Mouse (Mus musculus): ENCODE data around the gene Tmem159.

Gene Tmem159

DNA sequence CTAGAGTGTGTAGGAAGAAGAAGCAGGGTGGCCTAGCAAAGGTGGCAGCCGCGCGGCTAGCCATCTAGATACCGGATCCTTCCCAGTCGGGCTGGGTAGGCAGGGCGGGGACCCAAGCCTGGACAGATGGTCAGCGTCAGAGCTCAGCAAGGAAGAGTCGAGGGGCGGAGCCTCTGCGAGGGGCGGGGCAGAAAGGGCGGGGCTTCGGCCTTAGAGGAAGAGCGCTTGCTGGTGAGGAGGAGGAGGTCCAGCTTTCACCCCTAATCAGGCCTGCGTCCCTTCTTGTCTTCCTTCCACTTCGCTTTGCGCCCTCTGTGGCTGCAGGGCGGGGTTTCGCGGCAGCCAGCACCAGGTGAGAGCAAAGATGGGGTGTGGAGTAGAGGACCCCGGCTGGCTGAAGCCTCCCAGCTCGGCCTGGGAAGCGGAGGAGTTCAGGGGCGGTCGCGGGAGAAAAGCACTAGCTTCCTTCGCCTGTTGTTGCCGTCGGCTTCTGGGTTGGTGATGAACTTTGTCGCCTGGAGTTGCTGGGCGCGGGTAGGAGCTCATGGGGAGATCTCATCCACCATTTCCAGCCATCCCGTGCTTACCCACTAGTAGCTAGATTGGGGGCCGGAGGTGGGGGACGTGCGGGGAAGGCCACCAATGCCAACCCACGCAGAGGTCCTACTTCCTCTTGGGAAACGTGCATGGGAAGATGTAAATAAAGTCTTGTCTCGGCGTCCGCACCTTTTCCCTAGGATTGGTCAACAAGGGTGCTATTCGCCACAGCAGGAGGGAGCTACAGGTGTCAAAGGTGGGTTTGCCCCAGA lies at the start of gene Tmem159:
Gene Tmem159 (plus strand): TSS at position 190 of the 809 bp plus-strand sequence.
- peak; percentile 21; the same call in 1 of the 2 replicates for TF ChIP-seq GATA4 (IDR thresholded peaks at IDR 0.05; ENCODE audit: insufficient replicate concordance, low read length)

DNA sequence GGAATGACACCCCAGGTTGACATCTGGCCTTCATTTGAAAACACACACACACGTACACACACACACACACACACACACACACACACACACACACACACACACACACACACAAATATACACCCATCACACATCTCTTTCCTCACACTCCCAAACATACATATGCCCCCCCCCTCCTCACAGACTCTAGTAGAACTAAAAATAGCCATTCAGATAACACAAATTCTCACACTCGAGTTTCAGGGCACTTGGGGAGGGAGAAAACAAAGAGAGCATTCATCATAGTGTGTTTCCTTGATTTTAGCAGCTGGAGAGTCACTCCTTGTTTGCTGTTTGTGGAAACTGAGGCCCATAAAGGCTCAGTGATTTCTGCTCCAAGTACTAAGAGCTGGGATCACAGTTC lies 48.1 kb upstream of the Tmem159 start:
- TF ChIP-seq GATA4 (IDR thresholded peaks at IDR 0.05; ENCODE audit: insufficient replicate concordance, low read length) = no peak

DNA sequence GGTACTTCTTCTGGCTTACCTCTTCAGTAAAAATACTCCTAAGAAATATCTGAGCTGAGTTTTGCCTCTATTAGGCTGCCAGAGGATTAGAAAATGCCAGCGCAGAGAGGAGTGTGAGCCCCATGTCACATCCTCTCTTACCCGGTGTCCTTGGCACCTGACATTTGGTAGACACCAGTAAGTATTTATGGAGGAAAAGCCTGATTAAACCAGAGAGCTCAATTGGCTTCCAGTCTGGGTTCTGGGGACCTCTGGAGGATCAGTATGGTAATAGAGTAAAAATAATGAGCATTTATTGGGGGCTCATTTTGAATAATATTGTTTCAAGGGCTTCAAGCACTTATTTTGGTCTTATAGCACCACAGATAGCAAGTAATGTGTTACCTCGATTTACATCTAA lies 46.7 kb upstream of the Tmem159 start:
- TF ChIP-seq GATA4 (IDR thresholded peaks at IDR 0.05; ENCODE audit: insufficient replicate concordance, low read length) = no peak

DNA sequence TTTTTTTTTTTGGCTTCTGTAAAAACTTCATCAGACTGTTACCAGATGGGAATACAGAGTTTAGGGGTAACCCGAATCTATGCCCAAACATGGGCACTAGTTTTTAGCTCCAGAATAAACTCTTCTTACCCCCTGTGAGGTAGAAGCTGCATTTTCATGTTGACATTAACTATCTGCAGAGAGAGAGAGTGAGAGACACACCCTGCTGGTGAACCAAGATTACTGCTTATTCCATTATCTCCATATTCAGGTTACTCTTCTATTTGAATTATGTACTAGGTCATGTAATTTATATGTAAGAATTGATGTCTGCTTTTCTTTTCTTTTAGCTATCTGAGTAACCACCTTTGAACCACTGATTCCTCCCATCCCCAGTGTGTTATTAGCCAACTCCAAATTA lies 38.1 kb upstream of the Tmem159 start:
- TF ChIP-seq GATA4 (IDR thresholded peaks at IDR 0.05; ENCODE audit: insufficient replicate concordance, low read length) = no peak

DNA sequence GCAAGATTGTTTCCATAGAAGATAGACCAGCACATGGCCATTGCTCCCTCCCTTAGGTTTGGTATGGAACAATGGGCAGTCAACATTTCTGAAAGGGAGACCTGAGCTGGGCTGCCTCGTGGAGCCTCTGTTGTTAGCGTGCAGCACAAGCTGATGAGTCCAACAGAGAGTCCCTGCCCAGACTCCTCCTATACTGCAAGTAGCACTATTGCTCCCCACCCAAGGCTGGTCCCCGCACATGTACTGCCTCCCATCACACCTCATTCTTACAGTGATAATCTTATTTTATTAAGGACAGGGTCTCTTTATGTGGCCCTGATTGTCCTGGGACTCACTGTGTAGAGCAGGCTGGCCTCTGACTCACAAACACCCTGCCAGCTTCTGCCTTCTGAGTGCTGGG lies 34.0 kb upstream of the Tmem159 start:
- no peak for TF ChIP-seq GATA4 (IDR thresholded peaks at IDR 0.05; ENCODE audit: insufficient replicate concordance, low read length)

DNA sequence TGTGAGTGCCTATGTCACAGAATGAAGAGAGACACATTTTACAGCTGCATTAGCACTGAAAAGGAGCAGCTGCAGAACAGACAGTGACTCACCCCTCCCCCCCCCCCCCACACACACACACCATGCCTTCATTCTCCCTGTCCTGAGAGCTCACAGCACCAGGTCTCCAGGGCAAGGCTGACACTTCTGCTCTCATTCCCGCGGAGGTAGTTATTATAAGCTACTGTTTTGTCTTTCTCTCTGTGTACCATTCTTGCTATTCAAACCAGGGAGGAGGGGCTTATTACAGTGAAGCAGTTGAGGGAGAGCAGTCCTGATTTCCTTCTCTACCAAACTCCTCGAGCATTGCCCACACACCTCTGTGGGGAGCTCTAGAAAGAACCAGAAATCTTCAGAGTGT lies 33.0 kb upstream of the Tmem159 start:
- TF ChIP-seq GATA4 (IDR thresholded peaks at IDR 0.05; ENCODE audit: insufficient replicate concordance, low read length) = no peak

DNA sequence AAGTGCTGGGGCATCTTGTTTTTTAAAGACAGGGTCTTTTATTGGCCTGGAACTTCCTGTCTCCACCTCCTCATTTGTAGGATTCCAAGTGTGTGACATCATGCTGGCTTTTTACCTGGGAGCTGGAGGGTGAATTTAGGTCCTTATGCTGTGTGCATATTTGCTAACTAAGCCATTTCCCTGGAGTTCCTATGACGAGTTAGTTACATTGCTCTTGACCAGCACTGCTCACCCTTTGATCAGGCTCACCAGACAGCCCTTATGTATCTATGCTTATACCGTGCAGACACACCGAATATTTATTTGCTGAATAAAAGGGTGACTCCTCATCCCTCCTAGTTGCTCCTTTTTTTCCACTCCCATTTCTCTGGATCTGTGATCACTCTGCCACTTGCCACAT lies 22.0 kb upstream of the Tmem159 start:
- no peak for TF ChIP-seq GATA4 (IDR thresholded peaks at IDR 0.05; ENCODE audit: insufficient replicate concordance, low read length)

DNA sequence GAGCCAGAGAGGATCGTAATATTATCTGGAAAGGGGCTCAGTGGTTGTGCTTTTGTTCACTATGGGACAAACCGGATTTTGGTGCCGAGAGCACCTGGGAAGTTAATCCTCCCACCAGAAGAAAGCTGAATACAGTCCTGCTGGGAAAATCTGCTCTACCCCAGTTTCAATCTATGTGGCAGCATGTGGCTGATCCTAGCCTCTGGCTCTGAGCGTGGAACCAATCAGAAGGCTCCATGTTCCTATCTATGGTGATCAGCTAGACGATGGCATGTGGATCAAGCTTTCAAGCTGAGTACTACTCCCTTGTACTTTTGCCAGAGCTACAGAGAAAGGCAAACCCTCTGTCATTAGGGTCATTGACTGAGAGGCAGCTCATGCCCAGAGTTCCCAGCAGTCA lies 9.1 kb upstream of the Tmem159 start:
- no peak for TF ChIP-seq GATA4 (IDR thresholded peaks at IDR 0.05; ENCODE audit: insufficient replicate concordance, low read length)

DNA sequence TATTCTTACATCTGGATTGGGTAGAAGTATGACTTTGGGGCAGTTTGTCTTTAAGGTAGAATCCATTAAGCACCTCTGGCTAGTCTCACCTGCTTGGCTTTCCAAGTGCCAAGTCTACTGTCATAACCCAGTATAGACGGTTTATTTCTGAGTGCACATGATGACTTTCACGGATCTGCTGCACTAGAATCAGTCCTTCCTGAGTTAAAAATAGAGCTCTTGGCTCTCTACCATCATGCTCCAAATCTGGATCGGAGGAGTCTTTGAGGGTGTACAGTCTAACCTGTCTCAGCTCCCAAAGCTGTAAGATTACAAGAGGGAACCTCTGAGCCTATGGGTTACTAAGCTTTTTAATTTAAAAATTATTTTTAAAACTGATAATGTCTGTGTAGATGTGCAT lies 7.9 kb upstream of the Tmem159 start:
- no peak for TF ChIP-seq GATA4 (IDR thresholded peaks at IDR 0.05; ENCODE audit: insufficient replicate concordance, low read length)

DNA sequence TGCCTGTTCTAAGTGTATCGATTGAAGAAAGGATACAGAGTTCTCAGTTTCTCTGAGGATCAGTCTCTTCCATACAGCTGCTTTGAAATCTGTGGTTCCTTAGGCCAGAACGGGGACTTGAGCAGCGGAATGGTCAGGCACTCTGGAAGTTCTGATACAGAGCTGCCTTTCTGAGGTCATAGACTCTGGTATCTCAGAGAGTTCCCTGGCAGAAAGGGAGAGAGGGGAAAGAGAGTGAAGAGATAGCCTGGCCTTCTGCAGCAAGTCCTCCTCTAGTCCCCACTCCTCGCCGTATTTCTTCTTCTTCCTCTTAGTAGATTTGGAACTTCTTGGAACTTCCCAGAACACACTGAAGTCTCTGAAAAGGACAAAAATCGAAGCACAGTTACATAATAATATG lies 7.0 kb upstream of the Tmem159 start, which contains the start of gene Dnah3:
Gene Dnah3 (minus strand): TSS at position 101 of the 400 bp plus-strand sequence.
- TF ChIP-seq GATA4 (IDR thresholded peaks at IDR 0.05; ENCODE audit: insufficient replicate concordance, low read length) = no peak

DNA sequence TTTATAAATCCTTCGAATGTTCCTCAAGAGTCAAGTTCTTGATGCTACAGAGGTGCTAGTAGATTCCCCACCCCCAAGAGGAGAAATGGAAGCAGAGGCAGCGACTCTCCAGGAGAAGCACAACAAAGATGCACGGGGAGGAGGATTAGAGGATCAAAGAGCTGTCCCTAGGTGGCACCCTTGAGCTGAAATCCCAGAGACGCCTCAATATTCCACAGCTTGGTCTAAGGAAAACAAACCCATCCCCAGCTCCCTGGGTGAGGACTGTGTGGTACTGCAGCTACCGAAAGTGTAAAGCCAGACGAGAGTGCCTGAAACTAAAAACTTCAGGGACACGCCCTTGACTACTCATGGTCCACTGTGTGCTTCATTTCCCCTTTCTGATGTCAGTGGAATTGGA lies 4.3 kb upstream of the Tmem159 start:
- no peak for TF ChIP-seq GATA4 (IDR thresholded peaks at IDR 0.05; ENCODE audit: insufficient replicate concordance, low read length)

DNA sequence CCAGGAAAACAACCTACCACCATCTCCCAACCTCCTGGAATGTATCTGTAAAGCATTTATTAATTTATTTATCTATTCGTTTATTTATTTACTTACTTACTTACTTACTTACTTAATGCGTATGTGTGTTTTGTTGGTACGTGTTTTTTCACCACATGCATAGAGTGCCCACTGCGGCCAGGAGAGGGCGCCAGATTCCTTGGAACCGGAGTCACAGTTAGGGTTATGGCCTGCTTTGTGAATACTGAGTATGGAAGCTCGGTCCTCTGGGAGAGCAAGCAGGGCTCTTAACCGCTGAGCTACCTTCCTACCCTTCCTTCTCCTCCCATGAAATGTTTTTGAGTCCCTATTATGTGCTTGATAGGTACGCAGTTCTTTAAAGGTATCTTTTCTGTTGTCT lies 3.8 kb upstream of the Tmem159 start:
- no peak for TF ChIP-seq GATA4 (IDR thresholded peaks at IDR 0.05; ENCODE audit: insufficient replicate concordance, low read length)

DNA sequence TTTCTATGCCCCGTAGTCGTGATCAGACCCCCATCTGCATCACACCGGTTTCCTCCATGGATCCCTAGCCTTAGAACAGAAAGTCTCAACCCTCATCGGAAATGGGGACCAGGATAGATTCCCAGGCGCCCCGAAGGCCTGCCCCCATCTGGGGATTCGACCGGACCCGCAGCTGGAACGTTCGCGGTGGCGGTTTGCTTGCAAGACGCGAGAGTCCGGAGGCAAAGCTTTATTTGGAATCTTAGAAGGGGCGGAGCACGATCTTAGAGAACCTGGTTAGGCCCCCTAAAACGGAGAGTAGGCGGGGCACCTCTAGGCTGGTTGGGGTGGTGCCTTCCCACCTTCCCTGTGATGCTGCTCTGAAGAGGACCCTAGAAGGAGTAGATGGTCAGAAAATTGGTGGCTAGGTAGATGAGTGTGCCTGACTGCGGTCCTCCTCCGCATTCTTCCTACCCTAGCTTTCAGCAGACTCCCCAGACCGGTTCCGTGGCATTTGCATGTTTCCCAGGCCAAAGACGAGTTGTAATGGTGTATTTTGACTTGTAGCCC lies 940 bp downstream of the Tmem159 start:
- no peak for TF ChIP-seq GATA4 (IDR thresholded peaks at IDR 0.05; ENCODE audit: insufficient replicate concordance, low read length)

DNA sequence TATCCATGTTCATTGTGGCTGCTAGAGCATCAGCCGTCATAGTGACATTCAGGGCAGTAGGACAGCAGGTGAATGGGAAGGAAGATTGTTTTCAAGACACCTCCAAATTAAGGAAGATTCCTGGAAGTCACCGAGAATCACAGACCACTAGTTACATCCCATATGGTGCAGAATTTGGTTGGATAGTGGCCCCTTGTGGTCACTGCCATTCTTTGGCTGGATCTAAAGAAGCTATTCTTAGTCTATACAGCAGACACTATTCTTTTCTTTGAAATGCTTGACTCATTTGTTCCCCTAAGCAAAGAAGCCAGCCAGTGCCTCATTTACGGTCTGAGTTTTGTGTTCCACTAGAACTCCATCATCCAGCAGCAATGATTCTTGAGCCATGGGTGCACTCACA lies 2.8 kb downstream of the Tmem159 start:
- TF ChIP-seq GATA4 (IDR thresholded peaks at IDR 0.05; ENCODE audit: insufficient replicate concordance, low read length) = no peak

DNA sequence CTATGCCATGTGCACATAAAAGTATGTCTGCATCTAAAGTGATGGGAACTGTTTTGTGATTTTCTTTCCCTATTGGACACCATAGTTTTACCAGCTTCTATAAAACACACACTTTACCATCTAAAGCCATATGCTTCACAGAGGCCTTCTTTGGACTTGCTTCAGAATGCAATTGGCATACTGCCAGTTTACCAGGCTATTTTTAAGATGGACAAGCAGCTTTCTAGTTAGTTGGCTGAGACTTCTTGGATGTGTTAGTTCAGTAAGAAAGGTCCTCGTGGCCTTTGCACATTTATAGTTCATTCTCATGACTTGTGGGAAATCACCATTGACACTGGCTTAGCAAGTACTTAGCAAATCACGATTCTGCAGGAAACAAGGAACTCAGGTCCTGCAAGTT lies 4.2 kb downstream of the Tmem159 start:
- TF ChIP-seq GATA4 (IDR thresholded peaks at IDR 0.05; ENCODE audit: insufficient replicate concordance, low read length) = no peak

DNA sequence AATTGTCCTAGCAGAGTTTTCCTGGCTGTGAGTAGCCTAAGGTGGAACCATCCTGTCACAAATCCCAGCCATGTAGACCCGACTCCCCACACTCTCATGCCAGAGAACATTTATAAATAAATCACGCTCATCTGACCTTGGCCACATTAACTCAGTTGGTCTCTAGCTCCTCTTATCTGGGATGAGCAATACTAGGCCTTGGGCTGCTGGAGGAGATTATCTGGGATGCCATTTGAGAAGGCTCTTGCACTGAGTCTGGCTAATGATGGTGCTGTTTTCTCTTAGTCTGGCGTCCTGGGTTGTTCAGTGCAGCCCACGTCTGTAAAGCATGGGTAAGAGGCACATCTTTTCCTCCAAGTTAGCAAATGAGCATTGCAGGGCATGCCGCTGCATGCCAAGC lies 7.5 kb downstream of the Tmem159 start:
- no peak for TF ChIP-seq GATA4 (IDR thresholded peaks at IDR 0.05; ENCODE audit: insufficient replicate concordance, low read length)

DNA sequence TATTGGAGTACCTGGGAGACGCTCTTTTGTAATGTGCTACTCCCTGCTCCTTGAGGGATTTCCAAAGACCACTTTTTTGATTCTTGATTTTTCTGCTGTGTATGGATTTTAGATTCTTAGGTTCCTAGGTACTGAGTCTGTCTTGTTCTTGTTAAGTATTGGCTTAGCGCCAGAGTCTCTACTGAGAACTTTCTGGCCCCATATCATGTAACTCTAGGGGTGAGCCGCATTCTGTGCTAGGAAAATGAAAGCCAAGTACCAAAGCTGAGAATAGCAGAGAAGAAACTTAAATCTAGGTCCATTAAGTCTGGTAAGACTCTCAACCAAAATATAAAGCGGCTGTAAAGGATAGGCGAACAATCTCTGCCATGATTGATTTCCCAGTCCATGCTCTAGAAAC lies 14.8 kb downstream of the Tmem159 start:
- TF ChIP-seq GATA4 (IDR thresholded peaks at IDR 0.05; ENCODE audit: insufficient replicate concordance, low read length) = no peak

All from liver, adult (tissue).